ENCODE assay signal across 8 mouse cellular contexts in genomic region chr12:109067561-109068135, GRCm38 (mm10). TPM values are rescaled to one million over a fixed set of nuclear protein-coding genes. Genes with fewer than 3 reads are reported as not detected.
DNase-seq lines count a peak whose midpoint lies in the region; ATAC-seq and TF ChIP-seq lines count a peak whose summit lies in the region.

No protein-coding gene starts in this region.

- DNase-seq in kidney, adult 8-10 months = no peak
- DNase-seq in brain, adult 2 months (ENCODE audit: low read depth, low spot score) = peak; percentile 59
- peak; percentile 35 for DNase-seq in gastrocnemius, postnatal 25 days
- peak; percentile 34 for DNase-seq in layer of hippocampus, adult 9-11 months

- no peak for TF ChIP-seq POLR2A in small intestine, adult 2 months (IDR thresholded peaks at IDR 0.05; ENCODE audit: low read depth, low read length)

- 3% methylated on average over 37 of the region's 59 CpGs for WGBS in kidney, embryonic 15.5 days
- WGBS in small intestine, adult 2 months = 3% methylated on average over 57 of the region's 59 CpGs

- H3K36me3 ChIP-seq in kidney, embryonic 15.5 days = no peaks in the 10 kb centered on the region
- H3K36me3 ChIP-seq in small intestine, adult 2 months (ENCODE audit: control insufficient read depth, insufficient read depth, low read length) = no peaks in the 10 kb centered on the region

- TF ChIP-seq CTCF in small intestine, adult 2 months (IDR thresholded peaks at IDR 0.05; ENCODE audit: extremely low read depth, insufficient read length, insufficient replicate concordance, low read depth, low read length) = no peak

- peak overlapping the region; percentile 92 for H3K4me2 ChIP-seq in kidney, embryonic 15.5 days

- peak overlapping the region; percentile 45; the same call in 1 of the 2 replicates for H3K27ac ChIP-seq in kidney, embryonic 15.5 days
- H3K27ac ChIP-seq in small intestine, adult 2 months (ENCODE audit: insufficient read depth, low read depth, low read length) = no peak overlapping the region

- peaks cover 19% of the 10 kb centered on the region; the same call in 1 of the 2 replicates for H3K27me3 ChIP-seq in kidney, embryonic 15.5 days
- no peaks in the 10 kb centered on the region; the same call in 1 of the 2 replicates for H3K27me3 ChIP-seq in small intestine, adult 2 months (ENCODE audit: control insufficient read depth, insufficient read depth, low read length)

- H3K9me3 ChIP-seq in kidney, embryonic 15.5 days (replicated peaks) = no peaks in the 10 kb centered on the region

- H3K4me3 ChIP-seq in kidney, embryonic 15.5 days (replicated peaks) = peak overlapping the region; percentile 59
- H3K4me3 ChIP-seq in small intestine, adult 2 months (ENCODE audit: low read depth, low read length) = peak overlapping the region; percentile 48

- H3K9ac ChIP-seq in kidney, embryonic 15.5 days = peak overlapping the region; percentile 65

- H3K4me1 ChIP-seq in kidney, embryonic 15.5 days = peaks cover 16% of the 10 kb centered on the region
- H3K4me1 ChIP-seq in small intestine, adult 2 months (ENCODE audit: control insufficient read depth, insufficient read depth, insufficient read length, low read length) = no peaks in the 10 kb centered on the region; the same call in 1 of the 2 replicates

- peak; percentile 91 for ATAC-seq in kidney, embryonic 15.5 days (replicated peaks; ENCODE audit: low FRiP score)
- ATAC-seq in megakaryocyte progenitor cell, adult 5-6 weeks (replicated peaks; ENCODE audit: poor library complexity) = peak; percentile 59
- no peak for ATAC-seq in cerebellum, adult (ENCODE audit: insufficient number of reproducible peaks, low FRiP score, low TSS enrichment)

RNA-seq across cellular contexts. Expression of gene Begain, which starts 0.4 kb away (rescaled TPM):
- polyA plus RNA-seq in kidney, embryonic 15.5 days (2015; fragmentation: Nextera tagmentation; extraction: Ambion mirVana) = 3.4 and 4.6 TPM in 2 replicates
- under 1 TPM; 0.43 to 0.69 TPM for total RNA-seq in gastrocnemius, postnatal 25 days (2021)
- 0.12 and 0.39 TPM in 2 replicates for total RNA-seq in megakaryocyte progenitor cell, adult 5-6 weeks (2015)
- 0.03 and 0.29 TPM in 2 replicates for total RNA-seq in megakaryocyte progenitor cell, adult 5-6 weeks (2017)
- polyA plus RNA-seq in small intestine, adult 2 months (2012; rRNA removed) = 1.7 and 1.9 TPM in 2 replicates

Comparison
In these comparisons a context has a peak if more than half of its experiments do, and no peak if none do; other contexts are left out.
1. DNase-seq: peak in brain, adult 2 months (single experiment), gastrocnemius, postnatal 25 days (single experiment) and layer of hippocampus, adult 9-11 months (single experiment); none in kidney, adult 8-10 months (0 of 2).